Mouse (Mus musculus) hindlimb bud, embryonic 11.5 days (tissue): Measurements from ENCODE around the gene Zfp579.
"Not testable (repeated sequence)": the region's sequence is repeated elsewhere in the genome, so short reads cannot be mapped to it uniquely, and the experiment has no call there.

ENCODE experiments used
- DNase-seq: peaks from one replicate; pipeline ENCODE4 v3.0.0-alpha.2; 2012; ENCODE audit warnings: low read depth, low spot score; ENCODE audit errors: extremely low spot score

Gene Zfp579

DNA sequence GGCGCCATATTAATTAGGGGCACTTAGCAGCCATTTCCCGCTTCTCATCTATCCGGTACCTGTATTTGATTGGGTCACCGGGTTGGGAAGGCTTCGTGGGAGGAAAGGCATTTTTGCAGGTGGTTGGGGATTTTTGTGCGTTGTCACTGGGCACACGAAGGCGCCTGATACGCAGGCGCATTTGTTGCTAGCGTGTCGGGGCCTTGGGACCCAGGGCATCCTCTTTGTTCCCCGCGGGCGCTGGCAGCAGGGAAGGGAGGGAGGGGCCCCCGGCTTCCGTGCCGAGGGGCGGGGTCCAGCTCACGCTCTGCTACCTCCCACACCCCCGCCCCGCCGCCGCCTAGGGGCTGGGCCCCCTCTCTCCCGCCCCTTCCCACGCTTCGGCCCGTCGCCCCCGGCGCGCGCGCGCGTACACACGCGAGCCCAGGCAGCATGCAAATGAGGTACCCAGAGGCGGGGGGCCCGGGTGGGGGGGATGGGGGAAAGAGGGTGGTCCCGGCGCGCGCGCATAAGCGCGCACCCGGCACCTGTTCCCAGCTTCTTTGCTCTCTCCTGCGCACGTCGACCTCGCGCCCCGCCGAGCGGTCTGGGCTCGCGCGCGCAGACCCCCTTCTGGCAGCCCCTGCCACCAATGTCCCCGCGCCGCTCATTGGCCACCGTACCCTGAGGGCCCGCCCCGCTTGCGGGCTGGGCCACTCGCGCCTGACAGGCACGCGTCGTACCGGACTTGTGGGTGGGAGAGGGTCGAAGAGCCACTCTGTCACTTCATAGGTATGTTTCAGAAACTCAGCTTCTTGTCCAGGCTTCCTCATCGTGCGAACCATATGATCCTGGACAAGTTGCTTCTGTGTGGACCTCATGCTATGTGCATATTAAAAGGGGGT lies 19.4 kb upstream of the Zfp579 start, which contains the start of gene Gm44973:
Gene Gm44973, plus strand, starts transcription at position 379 of the 884 bp plus-strand sequence.
- DNase-seq = peak; percentile 73

- peak; percentile 95 for DNase-seq
Measured at GRCm38 (mm10) chr7:5014251-5015117, 18.5 kb upstream of the Zfp579 start, which contains the start of the genes Zfp524 and Fiz1. Gene Zfp524, plus strand, starts transcription at chr7:5014415. Gene Fiz1, minus strand, starts transcription at chr7:5014697.

DNA sequence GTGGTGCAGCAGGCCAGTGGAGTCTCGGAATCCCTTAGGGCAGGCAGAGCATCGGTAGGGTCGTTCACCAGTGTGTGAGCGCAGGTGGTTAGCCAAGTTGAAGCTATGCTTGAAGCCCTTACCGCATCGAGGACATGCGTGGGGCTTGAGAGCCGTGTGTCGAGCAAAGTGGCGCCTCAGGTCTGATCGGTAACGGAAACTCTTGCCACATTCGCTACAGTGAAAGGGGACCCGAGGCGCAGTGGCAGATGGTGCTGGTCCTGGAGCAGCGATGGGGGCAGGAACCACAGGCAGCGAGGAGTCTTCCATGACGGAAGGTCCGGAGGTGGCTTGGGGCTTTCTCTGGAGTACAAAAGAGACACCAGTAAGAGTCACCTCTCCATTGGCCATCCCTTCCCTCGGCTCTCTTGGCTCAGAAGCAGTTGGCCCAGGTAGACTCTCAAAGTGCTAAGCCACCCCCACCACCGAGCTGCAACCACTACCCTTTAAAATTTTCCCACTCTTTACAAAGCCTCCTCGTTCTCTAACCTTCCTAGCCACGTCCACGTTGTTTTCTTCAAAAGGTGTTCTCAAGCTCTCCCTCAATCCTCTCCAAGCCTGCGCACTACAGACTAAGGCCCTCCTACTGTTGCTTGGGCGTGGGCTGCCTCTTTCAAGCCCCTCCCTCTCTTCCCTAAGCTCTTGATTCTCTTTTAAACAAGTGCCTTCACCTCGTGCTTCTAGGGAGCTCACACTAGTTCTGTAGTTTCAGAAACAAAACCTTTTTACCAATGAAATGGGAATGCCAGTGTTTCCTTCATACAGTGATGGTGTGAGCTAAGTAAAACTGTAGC lies 16.9 kb upstream of the Zfp579 start:
- DNase-seq = no peak

DNA sequence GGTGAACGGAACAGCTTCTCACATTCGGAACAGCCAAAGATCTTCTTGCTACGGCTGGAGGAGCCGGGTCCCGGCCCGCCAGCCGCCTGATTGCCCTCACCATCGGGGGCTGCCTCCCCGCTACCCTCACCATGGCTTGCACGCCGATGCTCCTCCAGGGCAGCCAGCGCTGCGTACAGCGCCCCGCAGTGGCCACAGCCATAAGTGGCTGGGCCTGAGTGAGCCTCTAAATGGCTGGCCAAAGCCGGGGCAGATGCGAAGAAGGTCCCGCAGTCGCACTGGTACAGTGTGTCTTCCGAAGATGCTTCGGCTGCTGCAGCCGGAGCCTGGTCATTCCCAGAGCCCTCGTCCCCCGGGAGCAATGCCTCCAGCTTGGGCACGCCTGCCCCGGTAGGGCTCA lies 12.3 kb upstream of the Zfp579 start:
- DNase-seq = no peak

GRCm38 (mm10) chr7:5002876-5003275 lies 6.9 kb upstream of the Zfp579 start:
- DNase-seq = not testable (repeated sequence)

DNA sequence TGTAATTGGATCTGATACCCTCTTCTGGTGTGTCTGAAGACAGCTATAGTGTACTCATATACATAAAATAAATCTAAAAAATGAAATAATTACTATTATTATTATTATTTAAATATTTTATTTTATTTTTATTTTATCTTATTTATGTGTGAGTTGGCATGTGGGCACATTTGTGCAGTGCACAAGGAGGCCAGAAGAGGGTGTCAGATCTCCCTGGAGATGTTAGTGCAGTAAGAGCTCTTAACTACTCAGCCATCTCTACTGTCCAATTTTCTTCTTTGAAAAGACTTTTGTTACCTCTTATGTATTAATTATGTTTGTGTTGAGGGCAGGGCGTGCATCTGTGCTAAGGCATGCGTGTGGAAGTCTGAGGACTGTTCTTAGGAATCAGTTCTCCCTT lies 3.9 kb upstream of the Zfp579 start:
- no peak for DNase-seq

GRCm38 (mm10) chr7:4996934-4997333 lies 976 bp upstream of the Zfp579 start:
- no peak for DNase-seq

GRCm38 (mm10) chr7:4995268-4996002 lies 523 bp downstream of the Zfp579 start:
- DNase-seq = no peak

DNA sequence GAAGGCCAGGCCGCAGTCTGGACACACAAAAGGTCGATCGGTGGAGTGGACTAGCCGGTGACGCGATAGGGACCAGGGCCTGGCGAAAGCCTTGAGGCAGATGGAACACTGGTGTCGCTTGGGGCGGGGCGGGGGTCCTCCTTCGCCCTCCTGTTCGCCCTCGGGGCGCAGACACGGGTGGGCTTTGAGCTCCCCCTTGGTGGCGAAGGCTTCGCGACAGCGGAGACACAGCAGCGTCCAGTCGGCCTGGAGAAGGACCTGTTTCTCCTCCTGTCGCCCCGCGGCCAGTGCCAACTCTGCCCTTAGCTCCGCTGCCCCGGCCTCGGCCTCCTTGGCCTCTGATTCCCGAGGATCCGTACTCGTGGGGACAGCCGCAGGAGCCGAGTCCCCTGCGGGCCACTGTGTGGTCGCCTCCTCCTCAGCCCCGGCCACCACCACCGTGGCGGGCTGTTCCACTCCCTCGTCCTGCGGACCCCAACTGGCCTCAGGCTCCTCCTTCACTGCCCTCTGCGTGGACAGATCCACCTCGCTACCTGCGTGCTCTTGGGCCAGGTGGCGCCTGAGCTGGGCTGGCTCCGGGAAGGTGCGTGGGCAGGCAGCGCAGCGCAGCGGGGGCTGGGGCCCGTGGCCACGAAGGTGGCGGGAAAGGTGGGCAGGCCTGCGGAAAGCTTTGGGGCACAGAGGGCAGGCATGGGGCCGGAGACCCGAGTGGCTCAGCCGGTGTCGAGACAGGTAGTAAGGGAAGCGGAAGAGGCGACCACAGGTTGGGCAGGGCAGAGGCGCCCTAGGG lies 1.8 kb downstream of the Zfp579 start:
- DNase-seq = no peak

DNA sequence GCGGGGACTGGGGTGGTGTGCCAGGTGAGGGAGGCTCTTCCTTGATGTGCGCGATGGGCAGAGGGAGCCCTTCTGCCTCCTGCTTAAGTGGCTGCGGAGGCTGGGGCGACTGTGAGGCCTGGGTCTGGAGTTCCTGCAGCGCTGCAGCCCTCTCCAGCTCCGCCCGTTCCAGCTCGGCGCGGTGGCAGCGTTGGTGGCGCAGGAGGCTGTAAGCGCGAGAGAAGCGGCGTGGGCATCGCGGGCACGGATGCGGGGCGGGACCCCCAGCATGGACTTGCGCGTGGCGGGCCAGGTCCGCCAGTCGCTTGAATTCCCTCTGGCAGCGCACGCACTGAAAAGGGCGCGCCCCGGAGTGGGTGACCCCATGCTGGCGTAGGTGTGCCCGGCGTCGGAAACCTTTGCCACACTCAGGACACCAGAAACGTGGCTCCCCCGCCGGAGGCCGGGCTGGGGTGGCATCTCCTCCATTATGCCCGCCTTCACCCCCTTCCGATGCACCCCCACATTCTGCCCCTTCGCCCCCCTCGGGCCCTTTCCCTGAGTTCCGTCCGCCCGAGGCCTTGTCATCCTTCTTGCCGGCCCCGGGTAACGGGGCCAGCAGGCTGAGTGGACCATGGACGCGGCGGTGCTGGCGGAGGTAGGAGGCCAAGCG lies 2.5 kb downstream of the Zfp579 start:
- no peak for DNase-seq

- DNase-seq = no peak
Measured at GRCm38 (mm10) chr7:4988250-4988649, 7.7 kb downstream of the Zfp579 start.

DNA sequence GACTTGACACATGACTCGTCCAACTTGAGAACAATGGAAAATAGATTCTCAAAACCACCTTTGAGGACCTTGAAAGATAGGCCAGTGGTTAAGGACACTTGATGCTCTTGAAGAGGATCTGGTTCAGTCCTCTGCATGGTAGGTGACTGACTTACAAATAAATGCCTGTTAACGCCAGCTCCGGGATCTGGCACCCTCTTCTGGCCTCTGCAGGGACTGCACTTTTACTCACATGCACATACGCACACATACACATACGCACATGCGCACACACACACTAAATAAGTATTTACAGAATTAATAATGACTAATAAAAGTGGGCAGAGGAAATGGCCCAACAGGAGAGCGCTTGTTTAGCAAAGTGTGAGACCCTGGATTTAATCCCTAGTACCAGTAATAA lies 19.1 kb downstream of the Zfp579 start:
- no peak for DNase-seq

GRCm38 (mm10) chr7:4975455-4975854 lies 20.5 kb downstream of the Zfp579 start:
- no peak for DNase-seq

DNA sequence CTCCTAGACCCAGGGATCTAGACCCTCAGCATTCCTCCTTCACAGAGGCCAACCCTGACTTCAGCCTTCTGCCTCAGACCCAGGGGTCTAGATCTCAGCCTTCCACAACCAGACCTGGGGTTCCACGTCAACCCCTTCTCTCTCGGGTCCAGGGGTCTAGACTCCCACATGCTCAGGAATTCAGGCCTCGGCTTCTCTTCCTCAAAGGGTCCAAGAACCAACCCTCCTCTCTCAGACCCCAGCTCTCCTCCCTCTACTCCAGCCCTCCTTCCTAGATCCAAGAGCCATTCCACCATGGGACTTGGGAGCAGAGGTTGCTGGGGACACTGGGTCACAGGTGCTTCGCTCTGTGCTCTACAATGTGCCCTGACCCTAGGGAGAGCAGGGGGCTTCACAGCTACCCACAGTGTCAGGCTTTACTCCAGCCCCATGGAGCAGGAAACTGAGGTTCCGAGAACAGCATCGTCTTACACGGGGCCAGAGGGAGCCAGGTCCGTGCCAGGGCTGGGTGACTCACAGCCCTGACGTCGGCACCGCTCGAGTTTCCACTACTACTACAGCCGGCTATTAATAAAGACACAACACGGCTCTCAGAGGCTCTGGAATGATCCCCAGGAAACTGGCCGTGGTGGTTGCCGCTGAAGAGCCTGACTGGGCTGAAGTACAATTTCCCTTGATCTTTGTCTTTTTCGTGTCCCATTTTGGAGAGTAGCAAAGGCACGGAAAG lies 23.5 kb downstream of the Zfp579 start:
- no peak for DNase-seq

DNA sequence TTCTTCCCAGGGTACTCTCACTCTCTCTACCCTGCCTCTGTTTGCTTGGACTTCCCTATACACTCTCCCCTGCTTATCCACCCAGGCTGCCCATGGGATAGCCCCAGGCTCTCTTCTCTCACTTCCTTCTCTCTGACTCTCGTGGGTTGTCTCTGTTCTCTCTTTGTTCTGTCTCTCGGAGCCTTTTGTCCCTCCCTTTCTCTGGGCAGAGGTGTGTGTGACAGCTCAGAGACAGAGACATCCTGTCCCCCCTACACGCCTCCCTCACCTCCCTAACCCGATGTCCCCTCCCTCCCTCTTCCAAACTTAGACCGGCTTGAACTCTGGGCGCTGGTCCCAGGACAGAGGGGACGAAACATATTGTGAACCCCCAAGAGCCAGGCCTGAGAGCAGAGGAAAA lies 24.2 kb downstream of the Zfp579 start:
- no peak for DNase-seq

DNA sequence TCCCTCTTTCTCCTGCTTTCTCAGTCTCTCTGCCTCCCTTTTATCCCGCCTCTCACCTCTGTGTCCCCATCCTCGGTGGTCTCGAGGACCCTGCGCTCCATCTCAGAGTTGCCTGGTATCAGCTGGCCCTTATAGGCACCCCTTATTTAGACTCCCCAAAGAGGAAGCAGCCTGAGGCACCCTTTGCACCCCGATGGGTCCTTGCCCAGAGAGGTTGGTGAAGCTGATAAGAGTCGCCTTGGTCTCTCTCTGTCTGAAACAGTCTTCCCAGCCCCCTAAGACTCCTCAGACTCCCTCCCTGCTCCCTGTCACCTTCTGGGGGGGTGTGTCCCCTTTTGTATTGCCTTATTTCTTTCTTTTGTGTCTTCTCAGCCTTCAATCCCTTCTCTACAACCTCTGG lies 24.9 kb downstream of the Zfp579 start, which contains the start of gene Sbk3:
Gene Sbk3, minus strand, starts transcription at position 101 of the 400 bp plus-strand sequence.
- no peak for DNase-seq

GRCm38 (mm10) chr7:4964988-4965387 lies 31.0 kb downstream of the Zfp579 start:
- DNase-seq = no peak

- no peak for DNase-seq
Measured at GRCm38 (mm10) chr7:4964272-4964671, 31.7 kb downstream of the Zfp579 start, which contains the start of gene Sbk2. Gene Sbk2, minus strand, starts transcription at chr7:4964406.
